Mouse (Mus musculus) thymus, postnatal 25 days (tissue): ENCODE measurements around the gene Sema6b.
A peak's percentile ranks its signal among the peaks of the same experiment; 100 is the strongest.
"Not testable (repeated sequence)": the region's sequence is repeated elsewhere in the genome, so short reads cannot be mapped to it uniquely, and the experiment has no call there.

Source experiments
- DNase-seq: peaks from one replicate; pipeline ENCODE4 v3.0.0; 2022

The Sema6b gene

GRCm38 (mm10) chr17:56079921-56080320 is 60.2 kb downstream of the Sema6b start:
- no peak for DNase-seq

- peak; percentile 99 for DNase-seq
These were observed 61.0 kb downstream of the Sema6b start, which contains the start of gene Hdgfl2 for GRCm38 (mm10) chr17:56078880-56079795. Gene Hdgfl2 (plus strand): TSS chr17:56079634.

GRCm38 (mm10) chr17:56078361-56078760 is 61.8 kb downstream of the Sema6b start:
- DNase-seq: not testable (repeated sequence)

GRCm38 (mm10) chr17:56077523-56077922 is 62.6 kb downstream of the Sema6b start:
- no peak for DNase-seq

- peak; percentile 97 for DNase-seq
These were observed 65.3 kb downstream of the Sema6b start, which contains the start of gene Ubxn6 for GRCm38 (mm10) chr17:56074827-56075208. Gene Ubxn6 (minus strand): TSS chr17:56075028.

- DNase-seq: peak; percentile 81
These were observed 65.9 kb downstream of the Sema6b start for GRCm38 (mm10) chr17:56074097-56074826.
